Mouse (Mus musculus): ENCODE results near the gene Ufc1. TPM values are rescaled to one million over a fixed set of nuclear protein-coding genes. Genes with fewer than 3 reads are reported as not detected.
"Not testable (repeated sequence)": the region's sequence is repeated elsewhere in the genome, so short reads cannot be mapped to it uniquely, and the experiment has no call there.

Gene Ufc1
- polyA plus RNA-seq, 1 experiment from 2014 or later: 77.2 TPM

DNA sequence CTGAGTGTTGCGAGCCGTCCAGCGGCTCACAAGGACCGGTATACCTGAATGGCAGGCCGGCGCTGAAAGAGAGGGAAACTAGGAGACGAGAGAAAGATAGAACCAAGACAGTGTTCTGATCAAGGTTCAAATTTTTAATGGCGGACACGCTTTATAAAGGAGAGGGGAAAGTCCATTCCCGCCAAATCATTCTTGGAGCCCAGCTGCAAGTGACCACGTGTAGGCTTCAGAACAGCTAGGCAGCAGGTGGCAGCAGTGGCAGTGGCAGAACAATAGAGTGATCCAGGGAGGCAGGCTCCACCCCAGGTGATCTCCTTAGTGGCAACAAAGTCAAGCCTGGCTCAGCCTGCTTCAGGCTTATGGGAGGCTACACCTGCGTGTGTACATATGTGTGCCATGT is 52.9 kb downstream of the Ufc1 start:
- H3K27me3 ChIP-seq (replicated peaks); H3K9me3 ChIP-seq; H3K9ac ChIP-seq; ATAC-seq (ENCODE audit: extremely low read depth, insufficient number of reproducible peaks, low FRiP score, low TSS enrichment); H3K4me2 ChIP-seq; H3K4me3 ChIP-seq; H3K27ac ChIP-seq (replicated peaks): not testable (repeated sequence)
- 88% methylated on average over 12 of the region's 12 CpGs for WGBS
- Histone ChIP-seq H3K4me1 (peaks cover 20% of the 10 kb centered on the region), H3K36me3 (peaks cover 87% of the 10 kb centered on the region)

GRCm38 (mm10) chr1:171240911-171241310 is 53.9 kb downstream of the Ufc1 start:
- 89% methylated on average over 10 of the region's 10 CpGs for WGBS
- Histone ChIP-seq H3K36me3 (peaks cover 97% of the 10 kb centered on the region), H3K9me3 (no peaks in the 10 kb centered on the region), H3K4me1 (peaks cover 20% of the 10 kb centered on the region), H3K27me3 (replicated peaks) (no peaks in the 10 kb centered on the region), H3K4me3 (no peak overlapping the region), H3K4me2 (no peak overlapping the region), H3K27ac (replicated peaks) (no peak overlapping the region), H3K9ac (no peak overlapping the region)
- no peak for ATAC-seq (ENCODE audit: extremely low read depth, insufficient number of reproducible peaks, low FRiP score, low TSS enrichment)

DNA sequence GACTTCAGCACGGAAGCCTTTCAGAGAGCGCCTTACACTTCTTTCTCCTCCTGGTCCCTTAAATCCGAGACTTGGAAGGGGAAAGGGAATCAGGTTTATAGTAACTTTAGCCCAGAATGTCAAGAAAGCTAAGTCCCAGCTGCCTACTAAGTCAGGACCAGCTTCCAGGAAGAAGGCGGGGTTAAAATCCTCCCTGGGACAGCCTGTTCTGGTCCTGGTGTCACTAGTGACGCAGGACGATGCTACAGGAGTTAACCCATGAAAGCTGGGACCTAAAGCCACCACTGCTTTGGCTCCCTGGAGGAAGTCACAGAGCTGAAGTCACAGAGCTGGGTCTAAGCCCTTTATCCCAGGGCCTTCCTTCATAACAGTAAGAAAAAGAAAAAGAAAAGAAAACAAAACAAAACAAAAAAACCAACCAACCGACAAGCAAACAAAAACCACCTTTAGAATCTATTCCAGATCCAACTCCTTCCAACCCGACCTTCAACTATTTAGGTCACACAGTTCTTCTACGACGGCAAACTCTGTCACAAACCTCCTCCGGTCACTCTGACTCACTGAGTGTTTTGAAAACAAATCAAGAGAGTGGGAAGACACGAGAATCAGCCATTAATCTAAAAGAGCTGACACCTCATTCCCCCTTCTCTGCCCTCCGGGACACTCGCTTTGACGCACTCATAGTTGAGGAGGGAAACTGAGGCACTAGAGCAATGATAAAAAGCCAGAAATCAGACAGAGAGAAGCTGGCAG is 54.7 kb downstream of the Ufc1 start:
- ATAC-seq (ENCODE audit: extremely low read depth, insufficient number of reproducible peaks, low FRiP score, low TSS enrichment): no peak
- H3K36me3 ChIP-seq: peaks cover 98% of the 10 kb centered on the region
- H3K27me3 ChIP-seq (replicated peaks): no peaks in the 10 kb centered on the region
- no peak overlapping the region for H3K27ac ChIP-seq (replicated peaks)
- no peak overlapping the region for H3K4me3 ChIP-seq
- no peak overlapping the region for H3K9ac ChIP-seq
- H3K4me2 ChIP-seq: no peak overlapping the region
- H3K9me3 ChIP-seq: no peaks in the 10 kb centered on the region
- WGBS: 73% methylated on average over 15 of the region's 15 CpGs
- peaks cover 14% of the 10 kb centered on the region for H3K4me1 ChIP-seq

Other genes starting within 250 kb of the Ufc1 start
- 6.9 and 9.1 TPM in 2 replicates for gene Fcgr3, start 230.1 kb downstream of the Ufc1 start, polyA plus RNA-seq (2015; fragmentation: Nextera tagmentation; extraction: Ambion mirVana)
- 2.8 TPM in 2 replicates for gene Cfap126, start 181.1 kb downstream of the Ufc1 start, polyA plus RNA-seq (2015; fragmentation: Nextera tagmentation; extraction: Ambion mirVana)
- gene Sdhc, start 144.4 kb downstream of the Ufc1 start, polyA plus RNA-seq (2015; fragmentation: Nextera tagmentation; extraction: Ambion mirVana): 457 and 493 TPM in 2 replicates
- gene Mpz, start 144.3 kb downstream of the Ufc1 start, polyA plus RNA-seq (2015; fragmentation: Nextera tagmentation; extraction: Ambion mirVana): 0.33 and 0.36 TPM in 2 replicates
- 38.3 and 39.3 TPM in 2 replicates for gene Pcp4l1, start 98.8 kb downstream of the Ufc1 start, polyA plus RNA-seq (2015; fragmentation: Nextera tagmentation; extraction: Ambion mirVana)
- 0.25 and 0.36 TPM in 2 replicates for gene Nr1i3, start 81.1 kb downstream of the Ufc1 start, polyA plus RNA-seq (2015; fragmentation: Nextera tagmentation; extraction: Ambion mirVana)
- gene Tomm40l, start 72.5 kb downstream of the Ufc1 start, polyA plus RNA-seq (2015; fragmentation: Nextera tagmentation; extraction: Ambion mirVana): 44.8 and 52.5 TPM in 2 replicates
- gene Apoa2, start 70.0 kb downstream of the Ufc1 start, polyA plus RNA-seq (2015; fragmentation: Nextera tagmentation; extraction: Ambion mirVana): 21.9 and 119 TPM in 2 replicates
- 29.5 and 33.1 TPM in 2 replicates for gene Fcer1g, start 60.7 kb downstream of the Ufc1 start, polyA plus RNA-seq (2015; fragmentation: Nextera tagmentation; extraction: Ambion mirVana)
- gene Adamts4, start 44.6 kb downstream of the Ufc1 start, polyA plus RNA-seq (2015; fragmentation: Nextera tagmentation; extraction: Ambion mirVana): 3.5 and 3.6 TPM in 2 replicates
- 424 and 495 TPM in 2 replicates for gene Ndufs2, start 43.6 kb downstream of the Ufc1 start, polyA plus RNA-seq (2015; fragmentation: Nextera tagmentation; extraction: Ambion mirVana)
- gene B4galt3, start 24.7 kb downstream of the Ufc1 start, polyA plus RNA-seq (2015; fragmentation: Nextera tagmentation; extraction: Ambion mirVana): 54.6 and 55.1 TPM in 2 replicates
- gene Ppox, start 13.8 kb downstream of the Ufc1 start, polyA plus RNA-seq (2015; fragmentation: Nextera tagmentation; extraction: Ambion mirVana): 36.1 and 42.1 TPM in 2 replicates
- 48.4 and 52.2 TPM in 2 replicates for gene Usp21, start 7.0 kb downstream of the Ufc1 start, polyA plus RNA-seq (2015; fragmentation: Nextera tagmentation; extraction: Ambion mirVana)
- 34.6 and 37.6 TPM in 2 replicates for gene Dedd, start 34.1 kb upstream of the Ufc1 start, polyA plus RNA-seq (2015; fragmentation: Nextera tagmentation; extraction: Ambion mirVana)
- 34.8 and 36.9 TPM in 2 replicates for gene Nit1, start 50.6 kb upstream of the Ufc1 start, polyA plus RNA-seq (2015; fragmentation: Nextera tagmentation; extraction: Ambion mirVana)
- 85.4 and 97.8 TPM in 2 replicates for gene Pfdn2, start 50.6 kb upstream of the Ufc1 start, polyA plus RNA-seq (2015; fragmentation: Nextera tagmentation; extraction: Ambion mirVana)
- 0.65 and 0.76 TPM in 2 replicates for gene Klhdc9, start 65.8 kb upstream of the Ufc1 start, polyA plus RNA-seq (2015; fragmentation: Nextera tagmentation; extraction: Ambion mirVana)
- gene Nectin4, start 75.1 kb upstream of the Ufc1 start, polyA plus RNA-seq (2015; fragmentation: Nextera tagmentation; extraction: Ambion mirVana): 0.23 and 0.27 TPM in 2 replicates
- gene Arhgap30, start 93.9 kb upstream of the Ufc1 start, polyA plus RNA-seq (2015; fragmentation: Nextera tagmentation; extraction: Ambion mirVana): 0.78 and 0.92 TPM in 2 replicates
- 52.1 and 53.3 TPM in 2 replicates for gene Usf1, start 116.3 kb upstream of the Ufc1 start, polyA plus RNA-seq (2015; fragmentation: Nextera tagmentation; extraction: Ambion mirVana)
- 3.1 and 3.6 TPM in 2 replicates for gene Tstd1, start 123.8 kb upstream of the Ufc1 start, polyA plus RNA-seq (2015; fragmentation: Nextera tagmentation; extraction: Ambion mirVana)
- 61.8 and 66.1 TPM in 2 replicates for gene F11r, start 142.5 kb upstream of the Ufc1 start, polyA plus RNA-seq (2015; fragmentation: Nextera tagmentation; extraction: Ambion mirVana)
- 12.8 and 15.6 TPM in 2 replicates for gene Alyref2, start 208.5 kb upstream of the Ufc1 start, polyA plus RNA-seq (2015; fragmentation: Nextera tagmentation; extraction: Ambion mirVana)
- gene Itln1, start 240.3 kb upstream of the Ufc1 start, polyA plus RNA-seq (2015; fragmentation: Nextera tagmentation; extraction: Ambion mirVana): not detected in 2 replicates